Mouse (Mus musculus) C2C12 (cell line): ENCODE results near the gene Tnfsf4.

Experiments used
- CTCF ChIP-seq: IDR thresholded peaks from one replicate; pipeline ENCODE4 v1.5.1; 2011; ENCODE audit not compliant: control insufficient read depth, insufficient read depth, insufficient read length
- MAX ChIP-seq: IDR thresholded peaks from one replicate; pipeline ENCODE4 v1.6.1; 2011; ENCODE audit warnings: mild to moderate bottlenecking, control low read depth
- MYOG ChIP-seq: IDR thresholded peaks from one replicate; pipeline ENCODE4 v1.6.1; 2011; ENCODE audit not compliant: control insufficient read depth, insufficient read length; ENCODE audit errors: extremely low read depth

- no peak for TF ChIP-seq CTCF
- no peak for TF ChIP-seq MAX
- no peak for TF ChIP-seq MYOG
Measured at GRCm38 (mm10) chr1:161371919-161372318, 23.3 kb upstream of the Tnfsf4 start.
